30 mouse cellular contexts compared by ENCODE assay signal in the genomic region with DNA sequence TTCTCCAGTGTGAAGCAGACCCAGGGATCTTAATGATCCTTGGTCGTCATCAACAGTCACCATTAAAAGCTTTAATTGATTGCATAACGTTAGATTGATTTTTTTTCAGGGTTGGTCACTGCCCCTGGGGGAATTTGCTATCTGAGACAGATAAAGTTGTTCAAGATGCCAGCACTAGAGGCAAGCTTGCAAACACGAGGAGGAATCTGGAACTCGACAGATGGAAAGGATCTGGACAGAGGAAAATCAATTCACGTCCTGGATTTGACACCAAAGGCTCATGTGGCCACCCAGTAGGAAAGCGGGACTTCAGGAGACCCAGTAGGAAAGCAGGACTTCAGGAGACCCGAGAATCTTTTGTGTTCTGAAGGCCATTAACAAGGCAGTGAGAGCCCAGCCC. TPM values are rescaled to one million over a fixed set of nuclear protein-coding genes. Genes with fewer than 3 reads are reported as not detected.
DNase-seq lines count a peak whose midpoint lies in the region; ATAC-seq lines count a peak whose summit lies in the region.
"Had no signal": no experiment of that assay in that cellular context is flagged by ENCODE, and none has a peak within 500 bp of the region (broad histone marks: within the 10 kb centered on the region; RNA-seq: fewer than 3 reads in every experiment).

No protein-coding gene starts in this region.

- no peak for DNase-seq in heart, embryonic 10.5 days (ENCODE audit: low spot score)
- no peak for DNase-seq in heart, adult 8-10 months (ENCODE audit: low spot score)
- DNase-seq in kidney, postnatal 14 days: no peak
- no peak for DNase-seq in lung, postnatal 14 days
- DNase-seq in layer of hippocampus, adult 8-10 months (ENCODE audit: low spot score in 2 of 2): no peak
- DNase-seq: adrenal gland, adult 2 months; adrenal gland, postnatal 36 days; cerebellum, adult 18-20 months; cerebellum, postnatal 14 days; gastrocnemius, postnatal 10 days; heart, postnatal 4 days; kidney, adult 11 months; kidney, postnatal 4 days; layer of hippocampus, postnatal 36 days; liver, postnatal 0 days; lung, postnatal 4 days; right cerebral cortex, adult 18-20 months; spleen, adult 18-20 months; thymus, postnatal 14 days had no signal

- no peak for ATAC-seq in kidney, embryonic 16.5 days (ENCODE audit: low FRiP score, low TSS enrichment)
- ATAC-seq in lung, embryonic 16.5 days (ENCODE audit: low read depth): no peak
- ATAC-seq: activated CD4-positive, CD25-positive, alpha-beta regulatory T cell, adult 4 months; forebrain, embryonic 13.5 days; liver, embryonic 12.5 days; liver, postnatal 0 days had no signal

- no peaks in the 10 kb centered on the region for H3K9me3 ChIP-seq in heart, embryonic 10.5 days
- H3K9me3 ChIP-seq in kidney, embryonic 16.5 days (ENCODE audit: low read length): no peaks in the 10 kb centered on the region
- no peaks in the 10 kb centered on the region for H3K9me3 ChIP-seq in lung, embryonic 16.5 days (ENCODE audit: control insufficient read depth, low read length)
- H3K9me3 ChIP-seq: forebrain, embryonic 13.5 days; hindbrain, embryonic 13.5 days; liver, embryonic 12.5 days; megakaryocyte, embryonic 14.5 days; midbrain, embryonic 12.5 days; neural tube, embryonic 12.5 days had no signal

- no peak overlapping the region for H3K9ac ChIP-seq in kidney, embryonic 16.5 days (replicated peaks; ENCODE audit: low read length)
- no peak overlapping the region for H3K9ac ChIP-seq in lung, embryonic 16.5 days (ENCODE audit: low read length)
- H3K9ac ChIP-seq: forebrain, embryonic 13.5 days; hindbrain, embryonic 13.5 days; liver, embryonic 12.5 days; liver, postnatal 0 days; midbrain, embryonic 12.5 days; neural tube, embryonic 12.5 days had no signal

- H3K27ac ChIP-seq in heart, embryonic 10.5 days: 0 out of 2 replicates have a peak overlapping the region, but pooled peaks have one; percentile 57
- peak overlapping the region; percentile 48 for H3K27ac ChIP-seq in kidney, embryonic 16.5 days (ENCODE audit: low read length)
- H3K27ac ChIP-seq in lung, embryonic 16.5 days (ENCODE audit: low read length): peak overlapping the region; percentile 19; the same call in 1 of the 2 replicates
- H3K27ac ChIP-seq: forebrain, embryonic 13.5 days; hindbrain, embryonic 13.5 days; liver, embryonic 12.5 days; midbrain, embryonic 12.5 days; neural tube, embryonic 12.5 days had no signal

- H3K4me3 ChIP-seq in heart, embryonic 10.5 days: no peak overlapping the region
- H3K4me3 ChIP-seq in kidney, embryonic 16.5 days (ENCODE audit: low read length): no peak overlapping the region
- H3K4me3 ChIP-seq in lung, embryonic 16.5 days (ENCODE audit: low read length): no peak overlapping the region
- H3K4me3 ChIP-seq: forebrain, embryonic 13.5 days; hindbrain, embryonic 13.5 days; liver, embryonic 12.5 days; megakaryocyte, embryonic 14.5 days; midbrain, embryonic 12.5 days; myocyte; neural tube, embryonic 12.5 days had no signal

- H3K36me3 ChIP-seq in heart, embryonic 10.5 days: no peaks in the 10 kb centered on the region
- H3K36me3 ChIP-seq in kidney, embryonic 16.5 days (ENCODE audit: insufficient read depth, low read length): no peaks in the 10 kb centered on the region
- no peaks in the 10 kb centered on the region for H3K36me3 ChIP-seq in lung, embryonic 16.5 days (ENCODE audit: control insufficient read depth, insufficient read depth, low read length)
- H3K36me3 ChIP-seq: hindbrain, embryonic 13.5 days; liver, embryonic 12.5 days; midbrain, embryonic 12.5 days; neural tube, embryonic 12.5 days had no signal

- 34% methylated on average over 7 of the region's 7 CpGs for WGBS in heart, embryonic 10.5 days
- 21% methylated on average over 7 of the region's 7 CpGs for WGBS in kidney, embryonic 16.5 days
- WGBS in lung, embryonic 16.5 days: 34% methylated on average over 7 of the region's 7 CpGs

- H3K27me3 ChIP-seq in heart, embryonic 10.5 days (ENCODE audit: insufficient read depth, poor library complexity, severe bottlenecking): no peaks in the 10 kb centered on the region
- no peaks in the 10 kb centered on the region for H3K27me3 ChIP-seq in kidney, embryonic 16.5 days (ENCODE audit: insufficient read depth, low read length)
- H3K27me3 ChIP-seq in lung, embryonic 16.5 days (ENCODE audit: control insufficient read depth, insufficient read depth, low read depth, low read length): no peaks in the 10 kb centered on the region
- H3K27me3 ChIP-seq: CH12.LX; forebrain, embryonic 13.5 days; midbrain, embryonic 12.5 days; neural tube, embryonic 12.5 days had no signal

- H3K4me1 ChIP-seq in heart, embryonic 10.5 days: peaks cover 34% of the 10 kb centered on the region
- H3K4me1 ChIP-seq in kidney, embryonic 16.5 days (ENCODE audit: insufficient read depth, low read length): peaks cover 18% of the 10 kb centered on the region; the same call in 1 of the 2 replicates
- H3K4me1 ChIP-seq in lung, embryonic 16.5 days (replicated peaks; ENCODE audit: control insufficient read depth, insufficient read depth, low read length): peaks cover 15% of the 10 kb centered on the region; the same call in 1 of the 2 replicates
- H3K4me1 ChIP-seq: forebrain, embryonic 13.5 days; midbrain, embryonic 12.5 days had no signal

- no peak overlapping the region for H3K4me2 ChIP-seq in kidney, embryonic 16.5 days (replicated peaks; ENCODE audit: low read depth, low read length)
- no peak overlapping the region for H3K4me2 ChIP-seq in lung, embryonic 16.5 days (ENCODE audit: low read depth, low read length)
- H3K4me2 ChIP-seq: forebrain, embryonic 13.5 days; hindbrain, embryonic 13.5 days; liver, embryonic 12.5 days; midbrain, embryonic 12.5 days; neural tube, embryonic 12.5 days had no signal

RNA-seq across cellular contexts. Expression of gene Zcchc24, which starts 14.4 kb away (rescaled TPM):
- polyA plus RNA-seq in heart, embryonic 10.5 days (2016; fragmentation: Nextera tagmentation; extraction: Ambion mirVana): 15.2 and 16.9 TPM in 2 replicates
- 10 to 100 TPM; 28.3 to 37.1 (median 32.0) TPM for total RNA-seq in heart, adult 8-10 months (2022)
- 12.2 and 17.3 TPM in 2 replicates for polyA plus RNA-seq in kidney, embryonic 16.5 days (2015; fragmentation: Nextera tagmentation; extraction: Ambion mirVana)
- 12.8 and 14.6 TPM in 2 replicates for polyA plus RNA-seq in lung, embryonic 16.5 days (2015; fragmentation: Nextera tagmentation; extraction: Ambion mirVana)
- 10 to 100 TPM; 60.5 to 69.2 (median 63.8) TPM for total RNA-seq in layer of hippocampus, adult 8-10 months (2022)

RNA-seq across cellular contexts. Expression of gene Anxa11, which starts 58.7 kb away (rescaled TPM):
- 10.9 and 17.7 TPM in 2 replicates for polyA plus RNA-seq in heart, embryonic 10.5 days (2016; fragmentation: Nextera tagmentation; extraction: Ambion mirVana)
- total RNA-seq in heart, adult 8-10 months (2022): 10 to 100 TPM; 79.8 to 88.1 (median 84.4) TPM
- 65.8 and 67.9 TPM in 2 replicates for polyA plus RNA-seq in kidney, embryonic 16.5 days (2015; fragmentation: Nextera tagmentation; extraction: Ambion mirVana)
- 32.0 and 34.2 TPM in 2 replicates for polyA plus RNA-seq in lung, embryonic 16.5 days (2015; fragmentation: Nextera tagmentation; extraction: Ambion mirVana)
- 10 to 100 TPM; 72.8 to 81.2 (median 75.5) TPM for total RNA-seq in layer of hippocampus, adult 8-10 months (2022)
